Mouse (Mus musculus) midbrain, embryonic 11.5 days (tissue): Measurements from ENCODE around the gene Stk40. TPM values are rescaled to one million over a fixed set of nuclear protein-coding genes. Genes with fewer than 3 reads are reported as not detected.

Experiments used
- ATAC-seq: fragments of 200-750 bp; cut with Nextera tagmentation; 2 replicates; pipeline ENCODE4 v1.8.0; 2017; ENCODE audit warnings: moderate TSS enrichment, moderate library complexity; ENCODE audit not compliant: low FRiP score
- DNase-seq: peaks from one replicate; pipeline ENCODE4 v3.0.0; 2015; ENCODE audit warnings: low spot score; ENCODE audit errors: missing footprints
- H3K27ac ChIP-seq: fragments of 300-500 bp; sonication (generic); 2 replicates; pipeline ENCODE4 v1.5.1; 2014; ENCODE audit warnings: low read depth, low read length
- H3K27me3 ChIP-seq: fragments of 300-500 bp; sonication (generic); 2 replicates; pipeline ENCODE4 v1.6.1; 2014; ENCODE audit warnings: mild to moderate bottlenecking, low read length, moderate library complexity, mixed read lengths; ENCODE audit not compliant: control insufficient read depth, insufficient read depth
- H3K36me3 ChIP-seq: fragments of 300-500 bp; sonication (generic); 2 replicates; pipeline ENCODE4 v1.6.1; 2014; ENCODE audit warnings: mild to moderate bottlenecking, low read length, moderate library complexity, mixed read lengths; ENCODE audit not compliant: control insufficient read depth, insufficient read depth
- H3K4me1 ChIP-seq: fragments of 300-500 bp; sonication (generic); 2 replicates; pipeline ENCODE4 v1.6.1; 2014; ENCODE audit warnings: low read length; ENCODE audit not compliant: control insufficient read depth, insufficient read depth
- H3K4me2 ChIP-seq: fragments of 300-500 bp; sonication (generic); 2 replicates; pipeline ENCODE4 v1.6.1; 2014; ENCODE audit warnings: mild to moderate bottlenecking, moderate library complexity
- H3K4me3 ChIP-seq: fragments of 300-500 bp; sonication (generic); 2 replicates; pipeline ENCODE4 v1.5.1; 2014; ENCODE audit warnings: low read depth, low read length
- H3K9ac ChIP-seq: fragments of 300-500 bp; sonication (generic); 2 replicates; pipeline ENCODE4 v1.6.1; 2014; ENCODE audit warnings: low read length
- H3K9me3 ChIP-seq: fragments of 300-500 bp; sonication (generic); 2 replicates; pipeline ENCODE4 v1.6.1; 2016; ENCODE audit warnings: low read length; ENCODE audit not compliant: control insufficient read depth
- WGBS: fragments of 180-500 bp; shearing (Covaris S2); extraction: QIAGEN DNeasy Blood & Tissue Kit; methylation state at CpG from one replicate; pipeline ENCODE4 v1.1.7; 2014; 5-methylcytosine and 5-hydroxymethylcytosine counted together
- polyA plus RNA-seq: library from polyadenylated mRNA; unstranded; fragments of >200 nt; fragmentation: Nextera tagmentation; extraction: Ambion mirVana; gene quantifications from 2 replicates; pipeline ENCODE4 v1.2.1, GENCODE M21; 2014

The Stk40 gene
- polyA plus RNA-seq, 1 experiment from 2014 or later = 25.4 TPM

GRCm38 (mm10) chr4:126115871-126116521 lies 12.2 kb downstream of the Stk40 start:
- 0 out of 2 replicates have a peak, but pooled peaks cover 2% of the 10 kb centered on the region for H3K36me3 ChIP-seq
- ATAC-seq (no peak), DNase-seq (peak; percentile 8)
- peaks cover 4% of the 10 kb centered on the region for H3K4me1 ChIP-seq
- H3K27me3 ChIP-seq = no peaks in the 10 kb centered on the region
- no peak overlapping the region for H3K4me2 ChIP-seq
- no peaks in the 10 kb centered on the region for H3K9me3 ChIP-seq
- no peak overlapping the region for H3K9ac ChIP-seq
- no peak overlapping the region for H3K4me3 ChIP-seq
- WGBS = 86% methylated on average over 6 of the region's 6 CpGs
- no peak overlapping the region for H3K27ac ChIP-seq

GRCm38 (mm10) chr4:126117116-126117515 lies 13.4 kb downstream of the Stk40 start:
- Histone ChIP-seq H3K36me3 (peaks cover 7% of the 10 kb centered on the region; the same call in 1 of the 2 replicates), H3K27me3 (no peaks in the 10 kb centered on the region), H3K4me3 (no peak overlapping the region), H3K27ac (no peak overlapping the region), H3K9ac (no peak overlapping the region), H3K4me2 (no peak overlapping the region), H3K4me1 (no peaks in the 10 kb centered on the region), H3K9me3 (0 out of 2 replicates have a peak, but pooled peaks cover 2% of the 10 kb centered on the region)
- WGBS = 82% methylated on average over 8 of the region's 8 CpGs
- DNase-seq (no peak), ATAC-seq (no peak)

DNA sequence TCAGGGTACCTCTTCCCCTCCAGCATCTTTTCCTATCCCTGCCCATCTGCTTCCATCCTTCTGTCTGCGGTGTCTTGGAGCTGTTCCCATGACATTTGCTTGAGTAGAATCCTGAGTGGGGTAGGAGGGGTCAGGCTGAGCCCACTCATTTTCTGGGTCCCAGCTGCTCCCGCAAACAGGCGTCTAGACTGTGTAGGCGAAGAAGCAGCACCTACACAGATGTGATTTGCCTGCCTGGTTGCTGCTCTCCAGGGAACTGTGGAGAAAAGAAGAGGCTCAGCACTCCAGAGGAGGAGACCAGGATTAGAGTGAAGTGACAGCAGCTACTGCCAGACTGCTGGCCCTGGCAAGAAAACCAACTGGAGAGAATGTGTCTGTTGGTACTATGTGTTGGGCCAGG lies 14.9 kb downstream of the Stk40 start:
- no peaks in the 10 kb centered on the region for H3K4me1 ChIP-seq
- H3K27ac ChIP-seq = no peak overlapping the region
- 0 out of 2 replicates have a peak, but pooled peaks cover 2% of the 10 kb centered on the region for H3K9me3 ChIP-seq
- WGBS = 86% methylated on average over 4 of the region's 4 CpGs
- H3K27me3 ChIP-seq = no peaks in the 10 kb centered on the region
- peaks cover 7% of the 10 kb centered on the region; the same call in 1 of the 2 replicates for H3K36me3 ChIP-seq
- no peak overlapping the region for H3K9ac ChIP-seq
- ATAC-seq = no peak
- H3K4me3 ChIP-seq = no peak overlapping the region
- DNase-seq = no peak
- H3K4me2 ChIP-seq = no peak overlapping the region

- H3K4me3 ChIP-seq = no peak overlapping the region
- no peak overlapping the region for H3K4me2 ChIP-seq
- H3K27me3 ChIP-seq = no peaks in the 10 kb centered on the region
- H3K9ac ChIP-seq = no peak overlapping the region
- WGBS = 78% methylated on average over 1 of the region's 1 CpGs
- H3K36me3 ChIP-seq = peaks cover 7% of the 10 kb centered on the region; the same call in 1 of the 2 replicates
- no peaks in the 10 kb centered on the region for H3K4me1 ChIP-seq
- H3K9me3 ChIP-seq = 0 out of 2 replicates have a peak, but pooled peaks cover 2% of the 10 kb centered on the region
- no peak overlapping the region for H3K27ac ChIP-seq
- DNase-seq = no peak
- ATAC-seq = no peak
These were observed 15.3 kb downstream of the Stk40 start for GRCm38 (mm10) chr4:126119051-126119450.

- Histone ChIP-seq H3K4me1 (no peaks in the 10 kb centered on the region), H3K27ac (no peak overlapping the region), H3K36me3 (peaks cover 7% of the 10 kb centered on the region; the same call in 1 of the 2 replicates), H3K27me3 (no peaks in the 10 kb centered on the region), H3K9ac (no peak overlapping the region), H3K4me3 (no peak overlapping the region), H3K9me3 (0 out of 2 replicates have a peak, but pooled peaks cover 2% of the 10 kb centered on the region), H3K4me2 (no peak overlapping the region)
- WGBS = 90% methylated on average over 5 of the region's 5 CpGs
- DNase-seq = peak; percentile 81
- no peak for ATAC-seq
These were observed 16.3 kb downstream of the Stk40 start for GRCm38 (mm10) chr4:126120052-126120451.

DNA sequence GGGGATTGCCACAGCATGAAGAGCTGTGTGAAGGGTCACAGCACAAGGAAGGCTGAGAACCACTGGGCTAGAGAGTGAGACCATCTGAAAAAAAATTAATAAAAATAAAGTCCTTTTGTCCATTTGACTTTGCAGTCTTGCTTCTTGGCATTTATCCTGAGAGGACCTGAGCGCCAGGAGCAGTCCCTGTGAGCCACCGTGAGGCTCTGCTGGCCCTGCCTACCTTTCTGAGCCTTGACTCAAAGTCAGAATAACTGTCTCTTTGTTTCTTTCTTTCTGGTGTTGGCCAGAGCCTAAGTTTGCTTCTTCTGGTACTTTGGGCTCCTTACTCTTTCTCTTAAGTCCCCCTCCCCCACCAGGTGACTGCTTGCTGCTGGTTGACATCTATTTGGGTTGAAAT lies 16.7 kb downstream of the Stk40 start:
- Histone ChIP-seq H3K9me3 (0 out of 2 replicates have a peak, but pooled peaks cover 2% of the 10 kb centered on the region), H3K36me3 (peaks cover 7% of the 10 kb centered on the region; the same call in 1 of the 2 replicates), H3K9ac (no peak overlapping the region), H3K4me3 (no peak overlapping the region), H3K27me3 (no peaks in the 10 kb centered on the region), H3K4me1 (no peaks in the 10 kb centered on the region), H3K4me2 (no peak overlapping the region), H3K27ac (no peak overlapping the region)
- WGBS = 98% methylated on average over 2 of the region's 2 CpGs
- DNase-seq = no peak
- no peak for ATAC-seq

DNA sequence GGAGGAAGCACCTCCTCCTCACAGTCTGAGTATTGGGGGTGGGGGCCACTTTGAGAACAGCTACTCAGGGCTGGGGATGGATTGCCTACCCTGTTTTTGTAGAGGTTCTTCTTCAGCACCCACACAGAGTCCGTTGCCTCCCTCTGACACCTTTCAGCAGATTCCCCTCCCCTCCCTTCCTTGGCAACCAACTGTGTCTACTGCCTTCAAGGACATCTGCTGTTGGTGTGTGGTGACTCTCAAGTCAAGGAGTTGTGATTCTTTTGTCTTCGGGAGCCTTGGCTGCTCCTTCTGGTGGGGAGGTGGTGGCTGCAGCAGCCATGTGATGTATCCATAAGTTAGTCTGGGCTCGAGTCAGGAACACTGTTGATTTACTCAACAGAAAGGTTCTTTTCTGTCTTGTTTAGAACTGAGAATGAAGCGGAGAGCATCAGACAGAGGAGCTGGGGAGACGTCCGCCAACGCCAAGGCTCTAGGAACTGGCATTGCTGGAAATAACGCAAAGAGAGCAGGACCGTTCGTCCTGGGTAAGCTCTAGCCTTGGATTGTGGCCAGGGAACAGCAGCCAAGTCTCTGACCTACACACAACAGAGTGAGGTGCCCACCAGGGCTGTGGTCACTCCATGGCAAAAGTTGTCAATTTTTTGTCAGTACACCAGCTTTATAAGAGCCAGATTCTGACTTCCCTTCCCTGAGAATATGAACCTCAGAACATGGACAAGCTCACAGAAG lies 19.7 kb downstream of the Stk40 start:
- H3K36me3 ChIP-seq = peaks cover 11% of the 10 kb centered on the region; the same call in 1 of the 2 replicates
- H3K27ac ChIP-seq = no peak overlapping the region
- H3K9me3 ChIP-seq = 0 out of 2 replicates have a peak, but pooled peaks cover 2% of the 10 kb centered on the region
- H3K4me2 ChIP-seq = no peak overlapping the region
- H3K27me3 ChIP-seq = no peaks in the 10 kb centered on the region
- no peaks in the 10 kb centered on the region for H3K4me1 ChIP-seq
- DNase-seq = no peak
- 91% methylated on average over 10 of the region's 10 CpGs for WGBS
- no peak overlapping the region for H3K9ac ChIP-seq
- no peak overlapping the region for H3K4me3 ChIP-seq
- ATAC-seq = no peak

- ATAC-seq (no peak), DNase-seq (no peak)
- Histone ChIP-seq H3K27ac (no peak overlapping the region), H3K9ac (no peak overlapping the region), H3K36me3 (peaks cover 10% of the 10 kb centered on the region), H3K4me2 (no peak overlapping the region), H3K27me3 (no peaks in the 10 kb centered on the region), H3K4me3 (no peak overlapping the region), H3K9me3 (no peaks in the 10 kb centered on the region), H3K4me1 (no peaks in the 10 kb centered on the region; the same call in 1 of the 2 replicates)
- 85% methylated on average over 11 of the region's 11 CpGs for WGBS
These were observed 26.7 kb downstream of the Stk40 start for GRCm38 (mm10) chr4:126130502-126130901.
